Mouse (Mus musculus): ENCODE data around the gene Angptl7.

The Angptl7 gene

GRCm38 (mm10) chr4:148495874-148496689 is 4.2 kb downstream of the Angptl7 start:
- no peak for DNase-seq (ENCODE audit: low spot score)

- no peak for DNase-seq (ENCODE audit: low spot score)
These were observed 5.1 kb downstream of the Angptl7 start for GRCm38 (mm10) chr4:148495160-148495559.

- no peak for DNase-seq (ENCODE audit: low spot score)
These were observed 8.8 kb downstream of the Angptl7 start for GRCm38 (mm10) chr4:148491448-148491847.

DNA sequence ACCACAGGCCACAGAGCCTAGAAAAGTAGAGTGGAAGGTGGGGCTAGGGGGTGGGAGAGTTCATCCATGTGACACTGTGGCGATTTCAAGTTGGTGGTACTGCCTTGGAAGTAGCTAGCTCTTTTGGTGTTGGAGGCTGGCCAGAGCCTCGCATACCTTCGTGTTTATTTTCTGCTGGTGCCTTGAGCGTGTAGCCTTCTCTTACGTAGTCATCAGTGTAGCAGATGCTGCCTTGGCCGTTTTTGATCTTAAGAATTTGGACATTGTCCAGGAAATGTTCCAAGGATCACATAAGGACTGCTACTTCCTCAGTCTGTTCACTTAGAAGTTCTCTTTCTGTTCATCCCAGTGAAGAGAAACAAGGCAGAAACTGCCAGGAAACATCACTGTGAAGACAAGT is 9.8 kb downstream of the Angptl7 start:
- no peak for DNase-seq (ENCODE audit: low spot score)

DNA sequence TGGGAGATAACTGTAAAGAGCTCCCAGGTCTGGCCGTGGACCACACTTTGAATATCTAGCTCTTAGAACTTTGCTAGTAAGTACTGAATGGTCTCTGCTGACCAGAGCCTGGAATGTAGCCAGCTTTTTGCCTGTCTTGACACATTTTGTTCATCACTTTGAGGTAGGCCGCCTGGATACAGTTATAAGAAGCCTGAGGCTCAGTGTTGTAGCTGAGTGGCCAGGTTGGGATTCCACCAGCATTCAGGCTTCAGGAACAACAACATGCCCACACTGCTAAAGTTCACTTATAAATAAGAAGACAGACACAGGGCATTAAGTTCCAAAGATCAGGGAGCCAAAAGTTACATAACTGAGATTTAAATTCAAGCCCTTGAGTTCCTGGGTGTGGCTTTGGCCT is 12.4 kb downstream of the Angptl7 start:
- no peak for DNase-seq (ENCODE audit: low spot score)

DNA sequence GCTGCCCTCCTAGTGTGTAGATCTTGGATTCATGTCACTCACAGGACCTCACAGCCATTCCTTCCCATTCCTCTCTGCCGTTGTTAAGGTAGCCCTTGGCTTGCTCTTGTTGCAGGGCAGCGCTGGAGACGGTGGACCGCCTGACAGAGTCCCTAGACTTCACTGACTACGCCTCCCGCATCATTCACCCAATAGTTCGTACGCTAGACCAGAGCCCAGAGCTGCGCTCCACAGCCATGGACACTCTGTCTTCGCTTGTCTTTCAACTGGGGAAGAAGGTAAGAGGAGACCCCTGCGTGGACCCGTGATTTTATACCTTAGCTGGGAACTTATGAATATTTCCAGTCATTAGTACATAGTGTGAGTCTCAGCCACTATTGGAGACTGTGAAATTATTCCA is 15.7 kb downstream of the Angptl7 start:
- DNase-seq (ENCODE audit: low spot score), result no peak

DNA sequence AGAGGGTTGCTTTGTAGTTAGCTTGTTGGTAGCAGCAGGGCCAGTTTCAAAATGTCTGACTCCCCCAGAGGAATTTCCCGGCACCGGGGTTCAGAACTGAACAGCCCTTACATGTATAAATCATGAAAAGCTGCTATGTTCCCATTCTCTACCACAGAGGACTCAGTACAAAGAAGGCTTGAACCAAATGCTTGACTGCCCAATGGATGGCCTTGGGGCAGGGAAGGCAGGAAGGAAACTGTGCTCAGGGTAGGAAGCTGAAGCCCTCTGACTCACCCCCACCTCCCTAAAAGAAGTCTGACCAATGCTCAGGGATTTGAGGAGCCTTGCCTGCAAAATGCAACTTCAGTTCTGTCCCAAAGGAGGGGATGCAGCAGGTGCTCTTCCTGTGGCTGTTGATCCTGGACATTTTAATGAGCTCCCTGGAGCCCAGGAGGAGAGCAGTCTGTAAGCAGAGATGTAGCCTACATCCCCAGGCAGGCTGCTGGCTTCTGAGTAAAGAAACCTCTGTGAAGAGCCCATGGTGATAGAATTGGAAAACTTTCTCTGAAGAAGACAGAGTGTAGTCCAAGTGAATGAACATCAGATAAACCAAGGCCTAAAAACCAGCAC is 18.6 kb downstream of the Angptl7 start:
- DNase-seq (ENCODE audit: low spot score), result no peak

DNA sequence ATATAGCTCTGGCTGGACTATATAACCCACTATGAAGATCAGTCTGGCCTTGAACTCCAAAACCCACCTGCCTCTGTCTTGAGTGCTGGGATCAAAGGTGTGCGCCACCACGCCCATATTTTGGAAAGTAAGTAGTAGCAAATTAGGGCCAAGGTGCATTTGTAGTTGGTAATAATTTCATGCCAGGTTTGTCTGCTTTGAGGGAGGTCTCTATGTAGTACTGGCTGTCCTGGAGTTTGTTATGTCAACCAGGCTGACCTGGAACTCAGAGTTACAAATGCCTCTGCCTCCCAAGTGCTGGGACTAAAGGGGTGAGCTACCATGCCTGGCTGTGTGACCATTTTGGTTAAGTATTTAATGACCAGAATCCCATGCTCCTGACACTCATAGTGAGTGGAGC is 20.0 kb downstream of the Angptl7 start:
- DNase-seq (ENCODE audit: low spot score), result no peak

DNA sequence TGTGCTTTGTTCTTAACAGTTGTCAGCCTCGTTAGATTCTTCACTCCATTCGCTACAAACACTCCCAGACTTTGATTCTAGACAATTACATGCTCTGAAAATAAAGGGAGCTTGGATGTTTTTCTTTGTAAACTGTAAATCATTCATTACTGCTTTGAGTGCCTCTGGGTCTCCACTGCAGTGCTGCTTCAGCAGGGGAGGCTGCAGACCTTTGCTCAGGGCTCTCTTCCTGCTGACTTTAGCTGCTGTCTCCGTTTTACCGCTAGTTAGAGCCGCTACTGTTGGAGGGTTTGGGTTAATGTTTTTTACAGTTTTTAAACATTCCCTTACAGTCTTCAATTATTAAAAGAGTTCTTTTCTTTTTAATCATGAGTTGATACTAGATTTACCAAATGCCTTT is 26.8 kb downstream of the Angptl7 start:
- no peak for DNase-seq (ENCODE audit: low spot score)

DNA sequence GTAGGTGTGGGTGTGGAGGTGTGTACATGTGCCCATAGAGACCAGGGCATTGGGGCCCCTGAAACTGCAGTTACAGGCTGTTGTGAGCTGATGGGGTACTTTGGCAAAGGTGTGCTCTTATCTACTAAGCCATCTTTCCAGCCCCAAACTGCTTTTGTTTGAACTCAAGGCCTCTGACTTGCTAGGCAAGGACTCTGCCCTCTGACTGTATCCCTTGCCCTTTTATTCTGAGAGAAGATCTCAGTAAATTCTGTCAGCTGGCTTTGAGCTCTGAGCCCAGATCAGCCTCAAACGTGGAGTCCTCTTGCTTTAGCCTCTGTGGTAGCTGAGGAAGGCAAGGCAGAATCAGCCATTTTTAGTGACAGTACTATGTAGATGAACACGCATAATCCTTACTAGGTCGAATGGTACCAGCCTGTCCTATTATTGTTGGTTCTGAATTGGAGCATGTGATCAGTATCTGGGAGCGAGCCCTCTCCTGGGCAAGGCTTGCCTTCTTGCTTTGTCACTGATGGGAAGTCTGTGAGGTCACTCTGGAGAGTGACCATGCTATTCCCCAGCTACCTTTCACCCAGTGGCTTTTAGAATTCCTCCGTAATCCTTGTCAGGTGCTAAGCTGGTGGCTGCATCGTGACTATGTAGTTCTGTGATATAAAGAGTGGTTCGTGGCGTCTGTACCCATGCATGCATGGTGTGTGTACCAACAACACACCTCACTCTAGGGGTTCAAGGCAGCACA is 27.7 kb downstream of the Angptl7 start:
- DNase-seq (ENCODE audit: low spot score), result no peak

DNA sequence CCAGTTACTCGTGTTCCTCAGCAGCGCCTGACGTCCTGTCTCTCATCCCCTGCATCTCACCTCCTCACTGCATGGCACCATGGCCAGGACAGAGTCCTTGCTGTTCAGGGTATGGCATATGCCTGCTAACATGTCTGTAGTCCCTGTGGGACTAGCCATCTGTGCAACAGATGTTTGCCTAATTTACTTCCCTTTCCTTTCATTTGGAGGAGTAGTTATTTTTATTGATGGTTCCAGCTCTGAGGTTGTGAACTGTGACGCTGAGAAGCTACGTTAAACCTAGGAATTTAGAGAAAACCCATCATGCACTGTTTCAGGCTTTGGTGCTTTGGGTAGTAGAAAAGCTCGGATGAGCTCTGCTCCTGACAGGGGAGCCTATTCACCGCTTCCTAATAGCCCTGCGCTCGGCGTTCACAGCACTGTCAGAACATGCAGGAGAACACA is 28.9 kb downstream of the Angptl7 start:
- no peak for DNase-seq (ENCODE audit: low spot score)

DNA sequence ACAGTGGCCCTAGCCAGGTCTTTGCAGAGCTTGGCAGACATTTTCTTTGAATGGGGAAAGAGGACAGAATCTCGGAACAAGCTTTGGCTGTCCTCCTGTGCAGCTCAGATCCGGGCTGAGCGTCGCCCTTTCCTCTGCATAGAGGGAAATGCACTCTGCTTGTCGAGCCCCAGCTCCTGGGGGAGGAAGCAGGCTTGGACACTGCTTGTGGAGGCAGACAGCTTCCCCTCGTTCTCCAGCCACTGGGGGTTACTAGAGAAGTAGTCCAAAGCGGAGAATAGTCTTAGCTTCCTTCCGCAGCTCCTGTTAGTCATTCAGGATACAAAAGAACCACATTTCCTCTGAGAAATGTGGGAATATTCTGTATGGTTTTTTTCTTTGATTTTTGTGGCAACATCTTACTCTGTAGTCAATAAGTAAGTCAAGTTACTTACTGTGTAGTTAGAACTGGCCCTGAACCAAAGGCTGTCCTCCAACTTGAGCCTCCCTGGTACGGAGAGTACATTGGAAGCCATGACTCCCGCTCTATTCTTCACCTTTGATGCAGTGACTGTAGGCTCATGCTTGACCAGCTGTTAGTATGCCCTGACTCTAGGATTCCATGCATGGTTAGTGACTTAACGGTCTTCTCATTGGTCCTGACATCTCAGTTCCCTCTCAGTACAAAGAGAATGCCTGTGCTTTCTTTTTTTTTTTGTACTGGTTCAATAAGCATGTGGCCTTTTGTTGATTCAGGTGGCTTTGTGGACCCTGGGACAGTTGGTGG is 30.6 kb downstream of the Angptl7 start:
- DNase-seq (ENCODE audit: low spot score), result no peak

DNA sequence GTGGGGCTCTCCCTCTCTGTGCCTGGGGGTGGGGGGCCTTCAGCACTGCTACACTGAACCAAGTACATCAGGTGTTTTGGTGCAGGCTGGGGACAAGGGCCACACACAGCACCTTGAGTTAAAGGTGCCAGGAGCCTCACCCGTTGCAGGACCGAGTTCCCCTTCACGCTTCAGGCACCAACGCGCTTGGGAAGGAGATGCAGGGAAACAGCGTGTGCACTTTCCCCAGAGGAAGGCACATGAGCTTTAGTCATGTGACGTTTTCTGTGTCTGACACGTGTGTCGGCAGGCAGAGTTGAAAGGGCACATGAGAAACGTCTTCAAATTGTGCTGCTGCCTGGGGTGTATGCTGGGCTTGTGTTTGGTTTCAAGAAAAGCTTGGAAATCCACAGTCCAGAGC is 31.9 kb downstream of the Angptl7 start:
- no peak for DNase-seq (ENCODE audit: low spot score)

GRCm38 (mm10) chr4:148466511-148467079 is 33.7 kb downstream of the Angptl7 start:
- DNase-seq (ENCODE audit: low spot score), result no peak

GRCm38 (mm10) chr4:148464869-148465268 is 35.4 kb downstream of the Angptl7 start:
- no peak for DNase-seq (ENCODE audit: low spot score)

DNA sequence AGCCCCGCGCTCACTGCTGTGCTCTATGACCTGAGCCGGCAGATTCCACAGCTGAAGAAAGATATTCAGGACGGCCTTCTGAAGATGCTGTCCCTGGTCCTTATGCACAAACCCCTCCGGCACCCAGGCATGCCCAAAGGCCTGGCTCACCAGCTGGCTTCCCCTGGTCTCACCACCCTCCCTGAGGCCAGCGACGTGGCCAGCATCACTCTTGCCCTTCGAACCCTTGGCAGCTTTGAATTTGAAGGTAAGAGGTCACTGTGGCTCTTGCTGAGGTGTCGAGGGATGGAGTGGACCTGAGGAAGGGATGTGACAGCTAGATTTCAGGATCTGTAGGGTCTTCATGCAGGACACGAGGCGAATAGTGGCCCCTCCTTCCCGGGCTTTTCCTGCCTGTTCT is 36.0 kb downstream of the Angptl7 start:
- DNase-seq (ENCODE audit: low spot score), result no peak

DNA sequence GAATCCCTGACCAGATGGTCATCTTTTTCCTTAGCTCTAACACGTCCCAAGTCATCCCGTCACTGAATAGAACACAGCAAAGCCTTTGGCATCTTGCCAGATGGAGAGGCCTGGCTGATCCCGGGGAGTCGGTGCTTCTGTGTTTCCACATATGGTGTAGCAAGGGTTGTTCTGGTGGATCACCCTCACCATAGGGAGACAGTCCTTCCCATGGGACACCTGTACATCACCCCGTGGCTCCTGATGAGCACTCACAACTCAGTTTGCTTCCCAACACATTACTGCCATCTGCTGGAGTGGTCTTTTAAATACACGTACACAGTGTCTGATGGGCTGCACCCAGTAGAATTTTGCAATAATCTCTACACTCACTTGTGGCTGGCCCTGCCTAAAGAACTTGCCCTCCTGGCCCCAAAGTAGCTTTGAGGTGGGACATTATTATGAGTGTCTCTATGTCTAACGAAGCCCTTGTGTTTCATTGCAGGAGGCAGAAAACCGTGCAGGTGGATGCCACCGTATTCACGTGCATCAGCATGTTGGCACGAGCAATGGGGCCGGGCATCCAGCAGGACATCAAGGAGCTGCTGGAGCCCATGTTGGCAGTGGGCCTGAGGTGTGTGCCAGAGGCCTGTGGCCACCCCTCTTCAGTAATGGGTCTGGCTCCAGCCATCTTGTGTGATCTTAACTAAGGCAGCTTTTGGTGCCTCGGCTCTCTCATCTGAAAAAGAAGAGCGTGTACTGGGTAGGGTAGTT is 36.9 kb downstream of the Angptl7 start:
- DNase-seq (ENCODE audit: low spot score), result peak; percentile 10

DNA sequence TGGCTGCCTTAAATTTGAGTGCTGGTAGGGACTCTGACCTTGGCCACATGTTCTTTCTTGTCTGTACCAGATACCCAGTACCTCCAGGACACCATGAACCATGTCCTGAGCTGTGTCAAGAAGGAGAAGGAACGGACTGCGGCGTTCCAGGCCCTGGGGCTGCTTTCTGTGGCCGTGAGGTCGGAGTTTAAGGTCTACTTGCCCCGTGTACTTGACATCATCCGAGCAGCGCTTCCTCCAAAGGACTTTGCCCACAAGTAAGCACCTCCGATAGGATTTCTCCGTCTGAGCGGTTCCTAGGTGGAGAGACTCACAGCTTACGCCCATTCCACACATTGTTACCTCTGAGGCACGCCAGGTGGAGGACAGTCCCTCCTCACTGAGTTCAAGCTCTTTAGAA is 37.5 kb downstream of the Angptl7 start:
- no peak for DNase-seq (ENCODE audit: low spot score)

DNA sequence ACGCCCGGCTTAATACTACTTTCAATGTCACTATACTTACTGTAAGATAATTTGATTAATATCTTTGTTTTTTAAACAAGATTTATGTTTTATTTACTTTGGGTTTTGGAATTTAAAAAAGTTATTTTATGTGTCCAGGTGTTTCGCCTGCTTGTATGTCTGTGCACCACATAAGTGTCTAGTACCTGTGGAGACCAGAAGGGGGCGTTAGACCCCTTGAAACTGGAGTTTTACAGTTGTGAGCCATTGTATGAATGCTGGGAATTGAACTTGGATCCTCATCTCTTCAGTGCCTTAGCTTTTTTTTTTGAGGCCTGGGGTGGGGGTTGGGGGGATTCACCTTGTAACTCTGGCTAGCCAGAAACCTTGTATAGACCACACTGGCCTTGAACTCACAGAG is 38.5 kb downstream of the Angptl7 start:
- DNase-seq (ENCODE audit: low spot score), result no peak

GRCm38 (mm10) chr4:148460656-148461284 is 39.5 kb downstream of the Angptl7 start:
- no peak for DNase-seq (ENCODE audit: low spot score)
